Mouse (Mus musculus): Measurements from ENCODE around the gene Faap20. TPM values are rescaled to one million over a fixed set of nuclear protein-coding genes. Genes with fewer than 3 reads are reported as not detected.
A peak's percentile ranks its signal among the peaks of the same experiment; 100 is the strongest.

Gene Faap20
- total RNA-seq (2021): 10 to 100 TPM; 32.1 to 33.0 TPM

DNA sequence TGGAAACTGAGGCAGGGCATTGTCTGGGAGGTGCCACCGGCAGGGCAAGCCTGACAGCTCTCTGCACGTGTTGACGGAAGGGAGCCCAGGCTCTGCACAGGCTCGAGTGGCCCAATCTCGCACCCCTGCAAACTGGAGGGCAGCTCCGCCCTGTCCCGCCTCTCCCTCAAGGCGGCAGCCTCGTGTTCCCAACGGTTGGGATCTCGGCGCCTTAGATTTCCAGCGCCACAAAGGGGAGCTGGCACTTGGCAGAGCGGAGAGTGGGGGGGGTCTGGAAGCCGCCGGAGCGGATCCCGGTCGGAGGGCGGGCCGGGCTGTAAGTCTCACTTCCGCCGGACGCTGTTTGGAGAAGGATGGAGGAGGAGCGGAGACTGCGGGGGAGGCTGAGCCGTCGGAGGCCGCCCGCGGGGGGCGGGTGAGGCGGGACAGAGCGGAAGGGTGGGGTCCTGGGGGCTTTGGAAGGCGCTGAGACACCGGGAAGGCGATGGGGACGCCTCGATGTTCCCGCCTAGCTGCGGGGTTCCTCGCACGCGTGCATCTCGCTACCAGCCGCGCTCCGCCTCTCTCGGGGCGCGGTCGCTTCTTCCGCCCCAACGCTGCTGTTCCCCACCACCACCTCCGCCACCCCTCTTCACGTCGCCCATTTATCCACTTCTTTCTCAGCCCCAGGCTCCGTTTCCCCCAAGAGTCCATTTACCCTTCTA lies at the start of gene Faap20:
Faap20 (plus strand) TSS at position 155 of the 704 bp plus-strand sequence.
- peak; percentile 91 for DNase-seq
- intact Hi-C loops (cut with DNase I): loop anchor here (1.0 to 5.0 kb wide), 2 partner anchors 58 to 154 kb away; no protein-coding TSS in a partner anchor

DNA sequence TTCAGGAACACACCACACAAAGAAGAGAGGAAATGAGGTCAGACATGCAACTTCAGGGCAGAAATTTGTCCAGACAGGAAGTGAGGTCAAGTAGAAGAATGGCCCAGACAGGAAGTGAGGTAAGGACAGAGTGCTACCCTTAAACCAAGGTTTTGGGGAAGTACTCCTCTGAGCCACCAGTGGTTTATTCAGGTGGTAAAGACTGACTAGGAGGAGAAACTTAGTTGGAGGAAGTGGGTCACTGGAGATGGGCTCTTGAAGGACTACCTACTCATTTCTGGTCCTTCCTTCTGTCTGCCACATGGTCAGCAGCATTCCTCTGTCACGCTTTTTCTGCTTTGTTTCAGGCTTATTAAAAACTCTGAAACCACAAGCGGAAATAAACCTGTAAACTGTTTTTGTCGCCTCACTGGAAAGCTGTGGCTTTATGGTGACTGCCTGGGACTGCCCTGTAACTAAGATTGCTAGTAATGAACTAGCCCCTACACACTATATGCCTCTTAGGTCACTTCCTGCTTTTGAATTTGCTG lies 48.7 kb upstream of the Faap20 start:
- intact Hi-C loops (cut with DNase I): no loop called here
- DNase-seq: no peak

DNA sequence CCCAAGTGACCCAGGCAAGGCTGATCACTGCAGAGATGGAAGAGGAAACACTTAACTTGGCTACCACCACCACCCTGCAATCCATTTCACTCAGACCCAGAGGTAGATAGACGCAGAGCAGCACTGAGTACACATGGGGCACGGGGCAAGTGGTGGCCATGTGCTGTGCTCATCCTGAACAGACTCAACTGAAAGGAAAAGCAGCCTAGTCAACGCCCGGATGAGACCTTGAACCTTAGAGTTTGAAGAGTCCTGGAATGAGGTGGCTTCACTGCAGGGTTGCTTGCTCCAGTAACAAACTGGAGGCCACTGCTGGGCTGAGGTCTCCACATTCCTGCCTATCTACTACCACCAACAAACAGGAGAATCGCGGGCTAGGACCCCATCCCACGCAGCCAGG lies 47.8 kb upstream of the Faap20 start:
- intact Hi-C loops (cut with DNase I): no loop called here
- no peak for DNase-seq

DNA sequence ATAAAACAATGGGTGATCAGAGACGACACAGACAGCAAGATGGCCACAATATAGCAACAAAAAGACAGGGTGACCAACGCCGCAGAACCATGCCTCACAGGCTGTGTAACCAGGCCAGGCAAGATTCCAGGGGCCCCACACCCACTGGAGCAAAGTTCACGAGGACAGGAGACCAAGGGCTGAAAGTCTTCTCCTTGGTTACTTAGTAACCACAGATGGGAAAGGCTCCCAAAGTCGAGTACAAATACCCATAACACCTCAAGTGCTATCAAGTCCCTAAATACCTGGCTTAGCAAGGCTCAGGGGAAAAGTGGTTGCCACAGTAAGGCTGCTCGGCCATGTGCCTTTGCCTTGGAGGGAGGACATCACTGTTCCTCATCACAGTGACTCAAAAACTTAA lies 43.7 kb upstream of the Faap20 start:
- DNase-seq: no peak
- intact Hi-C loops (cut with DNase I): no loop called here

DNA sequence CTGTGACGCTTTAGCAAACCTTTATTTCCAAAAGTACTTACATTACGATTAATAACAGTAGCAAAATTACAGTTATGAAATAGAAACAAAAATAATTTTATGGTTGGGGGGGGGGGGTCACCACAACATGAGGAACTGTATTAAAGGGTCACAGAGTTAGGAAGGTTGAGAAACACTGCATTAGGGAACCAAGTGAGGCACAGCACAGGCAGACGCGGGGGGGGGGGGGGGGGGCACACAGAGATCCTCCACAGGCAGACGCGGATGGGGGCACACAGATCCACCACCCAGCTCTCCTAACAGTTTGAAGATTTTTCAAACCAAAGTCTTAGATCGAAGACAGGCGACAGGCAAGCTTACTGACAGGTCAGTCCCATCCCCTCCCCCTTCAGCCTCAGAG lies 43.1 kb upstream of the Faap20 start:
- intact Hi-C loops (cut with DNase I): no loop called here
- no peak for DNase-seq

DNA sequence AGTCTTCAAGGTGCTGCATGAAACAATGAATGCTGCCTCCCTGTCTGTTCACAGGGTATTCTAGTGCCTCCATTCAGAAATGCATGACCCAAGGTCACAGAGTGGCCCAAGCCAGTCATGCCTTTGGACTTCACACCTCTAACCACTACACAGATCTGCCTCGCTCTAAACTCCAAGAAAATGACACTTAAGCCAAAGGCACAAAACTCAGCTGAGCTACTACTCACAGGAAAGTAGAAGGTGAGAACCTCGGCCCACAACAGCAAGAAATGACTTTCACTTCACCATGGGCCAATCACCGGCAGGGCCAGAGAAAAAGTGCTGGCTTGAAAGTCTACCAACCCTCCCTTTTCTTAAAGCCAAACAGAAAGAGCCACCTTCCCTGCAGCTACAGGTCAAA lies 41.8 kb upstream of the Faap20 start:
- DNase-seq: no peak
- intact Hi-C loops (cut with DNase I): no loop called here

DNA sequence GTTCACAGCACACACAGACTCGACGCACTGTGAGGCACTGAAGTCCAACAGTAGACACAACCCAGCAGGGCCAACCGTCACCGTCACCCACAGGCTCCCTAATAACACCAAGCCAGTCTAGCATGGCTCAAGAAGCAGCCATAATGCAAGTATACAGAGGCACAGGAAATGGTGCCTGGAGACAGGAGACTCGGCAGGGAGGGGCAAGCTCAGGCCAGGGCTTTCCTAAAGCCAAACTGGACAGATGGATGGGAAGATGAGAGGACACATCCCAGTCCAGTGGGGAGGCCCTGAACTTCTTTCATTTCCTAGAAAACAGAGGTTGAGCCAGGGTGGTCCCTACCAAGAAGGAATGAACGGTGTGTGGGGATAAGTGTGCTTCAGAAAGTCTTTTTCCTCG lies 41.0 kb upstream of the Faap20 start:
- intact Hi-C loops (cut with DNase I): no loop called here

DNA sequence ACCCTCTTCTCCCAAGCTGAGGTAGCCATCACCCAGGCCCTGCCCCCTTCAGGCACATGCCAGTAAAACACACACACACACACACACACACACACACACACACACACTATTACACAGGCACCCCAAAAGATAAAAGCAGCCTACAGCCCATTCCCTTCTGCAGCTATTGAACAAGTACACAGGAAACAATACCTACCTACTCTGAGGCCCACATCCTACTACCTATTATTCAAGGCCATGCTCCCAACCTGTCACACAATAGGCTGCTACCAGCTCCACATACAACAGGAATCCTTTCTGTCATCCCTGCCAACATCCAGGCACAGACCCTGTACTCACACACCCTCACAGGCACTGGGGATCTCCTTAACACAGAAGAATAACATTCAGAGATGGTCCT lies 40.5 kb upstream of the Faap20 start:
- DNase-seq: no peak
- intact Hi-C loops (cut with DNase I): no loop called here

More for the DNA sequence above, 41.0 kb upstream of the Faap20 start:
- DNase-seq: no peak

DNA sequence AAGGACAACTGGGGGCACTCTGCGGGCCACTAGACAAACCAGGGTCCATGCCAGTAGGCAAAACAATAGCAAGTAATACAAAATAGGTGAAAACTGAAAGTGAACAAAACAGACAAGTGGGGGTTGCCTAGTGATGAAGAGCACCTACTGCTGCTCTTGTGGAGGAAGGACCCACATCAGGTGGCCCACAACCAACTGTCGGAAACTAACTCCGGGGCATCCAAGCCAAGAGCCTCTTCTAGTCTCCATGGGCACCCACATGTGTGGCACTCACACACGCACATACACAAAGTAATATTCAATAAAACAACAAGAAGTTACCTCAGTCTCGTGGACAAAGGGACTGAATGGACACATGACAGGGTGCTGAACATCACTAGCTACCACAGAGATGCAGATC lies 40.1 kb upstream of the Faap20 start:
- intact Hi-C loops (cut with DNase I): no loop called here
- DNase-seq: no peak

DNA sequence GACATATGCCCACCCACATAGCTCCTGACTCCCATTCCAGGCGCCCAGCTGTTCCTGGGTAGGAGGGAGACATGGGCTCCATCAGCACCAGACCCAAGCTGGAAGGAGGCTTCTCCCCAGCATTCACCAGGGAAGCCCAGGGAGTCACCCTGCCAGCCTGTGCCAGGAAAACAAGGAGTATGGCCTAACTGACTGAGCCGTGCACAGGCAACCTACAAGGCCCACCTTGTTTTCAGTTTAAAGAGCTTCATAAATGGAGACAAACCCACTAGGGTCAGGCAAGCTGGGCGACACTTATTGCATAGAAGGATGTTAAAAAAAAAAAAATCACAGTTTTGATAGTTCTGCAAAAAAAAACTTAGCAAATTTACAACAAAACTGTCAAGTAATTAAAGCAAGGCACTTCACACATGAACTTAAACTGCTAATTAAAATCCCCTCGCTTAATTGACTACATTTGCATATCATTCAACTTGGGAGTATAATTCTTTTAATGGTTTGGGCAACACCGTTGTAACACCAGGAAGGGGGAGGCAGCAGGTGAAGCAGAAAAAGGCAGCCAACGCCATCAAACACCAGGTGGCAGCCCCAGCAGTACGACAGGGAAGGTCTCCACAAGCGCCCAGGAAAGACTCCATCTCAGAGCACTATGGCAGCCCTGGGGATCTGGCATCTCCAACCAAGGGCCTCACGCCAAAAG lies 36.4 kb upstream of the Faap20 start:
- DNase-seq: peak; percentile 67
- intact Hi-C loops (cut with DNase I): no loop called here

DNA sequence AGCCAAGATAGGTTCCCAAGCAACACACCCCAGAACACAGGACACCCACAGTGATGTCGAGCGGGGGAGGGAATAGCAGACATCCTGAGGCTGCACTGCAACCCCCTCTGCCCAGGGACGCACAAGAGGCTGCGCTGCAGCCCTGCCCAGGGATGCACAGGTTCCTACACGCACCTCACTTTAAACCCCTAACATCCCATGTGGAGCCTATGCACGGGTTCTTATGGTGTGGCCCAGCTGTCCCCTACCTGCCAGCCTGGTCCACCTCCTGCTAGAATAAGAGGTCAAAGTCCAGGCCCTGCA lies 35.9 kb upstream of the Faap20 start:
- intact Hi-C loops (cut with DNase I): no loop called here
- no peak for DNase-seq

DNA sequence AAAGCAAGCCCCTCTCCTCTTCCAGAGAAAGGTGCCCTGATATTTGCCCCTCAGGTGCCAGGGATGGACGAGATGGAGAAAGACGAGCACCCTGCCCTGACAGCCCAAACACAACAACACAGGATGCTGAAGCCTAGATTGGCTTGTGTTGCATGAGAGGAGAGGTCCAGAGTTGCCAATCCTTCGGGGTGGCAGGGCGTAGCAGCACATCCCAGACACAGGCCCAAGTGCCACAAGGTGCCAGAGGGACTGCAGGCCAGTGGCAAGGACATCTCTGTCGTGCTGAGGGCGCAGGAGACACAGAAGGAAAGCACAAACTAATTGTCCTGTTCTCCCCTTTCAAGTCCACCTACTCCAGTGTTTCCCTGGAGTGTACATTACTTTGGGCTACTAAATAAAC lies 35.4 kb upstream of the Faap20 start:
- intact Hi-C loops (cut with DNase I): no loop called here
- no peak for DNase-seq

DNA sequence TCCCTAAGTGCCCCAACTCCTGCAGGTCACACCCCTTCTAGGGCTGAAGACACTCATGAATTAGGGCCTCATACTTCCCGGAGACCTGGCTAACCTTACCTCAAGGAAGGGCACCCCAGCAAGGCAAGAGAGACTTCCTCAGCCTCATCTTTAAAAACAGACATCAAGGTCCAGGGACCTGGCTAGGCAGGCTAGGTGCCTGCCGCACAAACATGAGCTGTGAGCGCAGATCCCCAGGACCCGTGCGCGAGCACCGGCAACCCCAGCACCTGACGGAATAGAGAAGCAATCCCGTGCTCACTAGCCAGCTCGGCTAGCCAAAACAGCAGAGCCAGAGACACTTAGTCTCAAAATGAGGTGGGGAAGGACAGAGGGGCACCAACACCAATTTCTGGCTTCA lies 34.8 kb upstream of the Faap20 start:
- DNase-seq: no peak
- intact Hi-C loops (cut with DNase I): loop anchor here (5.0 kb wide), 2 partner anchors 42 to 62 kb away; no protein-coding TSS in a partner anchor

DNA sequence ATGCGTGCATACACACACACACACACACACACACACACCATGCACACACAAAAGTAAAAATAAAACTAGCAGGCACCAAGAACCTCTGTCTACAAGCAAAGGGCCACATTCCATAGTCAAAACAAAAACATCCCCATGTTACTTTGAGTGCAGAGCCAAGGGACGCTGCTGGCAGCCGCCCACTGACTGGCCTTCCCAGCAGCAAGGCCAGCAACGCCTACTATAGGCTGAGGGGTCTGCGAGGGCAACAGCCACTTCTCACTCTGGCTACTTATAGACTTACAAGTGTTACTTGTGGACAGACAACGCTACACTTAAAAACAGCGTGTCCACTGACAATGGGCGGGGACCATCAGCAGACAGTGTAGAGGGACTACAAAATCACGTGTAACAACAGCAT lies 34.4 kb upstream of the Faap20 start:
- no peak for DNase-seq
- intact Hi-C loops (cut with DNase I): loop anchor here (5.0 kb wide), 2 partner anchors 43 to 63 kb away; no protein-coding TSS in a partner anchor

DNA sequence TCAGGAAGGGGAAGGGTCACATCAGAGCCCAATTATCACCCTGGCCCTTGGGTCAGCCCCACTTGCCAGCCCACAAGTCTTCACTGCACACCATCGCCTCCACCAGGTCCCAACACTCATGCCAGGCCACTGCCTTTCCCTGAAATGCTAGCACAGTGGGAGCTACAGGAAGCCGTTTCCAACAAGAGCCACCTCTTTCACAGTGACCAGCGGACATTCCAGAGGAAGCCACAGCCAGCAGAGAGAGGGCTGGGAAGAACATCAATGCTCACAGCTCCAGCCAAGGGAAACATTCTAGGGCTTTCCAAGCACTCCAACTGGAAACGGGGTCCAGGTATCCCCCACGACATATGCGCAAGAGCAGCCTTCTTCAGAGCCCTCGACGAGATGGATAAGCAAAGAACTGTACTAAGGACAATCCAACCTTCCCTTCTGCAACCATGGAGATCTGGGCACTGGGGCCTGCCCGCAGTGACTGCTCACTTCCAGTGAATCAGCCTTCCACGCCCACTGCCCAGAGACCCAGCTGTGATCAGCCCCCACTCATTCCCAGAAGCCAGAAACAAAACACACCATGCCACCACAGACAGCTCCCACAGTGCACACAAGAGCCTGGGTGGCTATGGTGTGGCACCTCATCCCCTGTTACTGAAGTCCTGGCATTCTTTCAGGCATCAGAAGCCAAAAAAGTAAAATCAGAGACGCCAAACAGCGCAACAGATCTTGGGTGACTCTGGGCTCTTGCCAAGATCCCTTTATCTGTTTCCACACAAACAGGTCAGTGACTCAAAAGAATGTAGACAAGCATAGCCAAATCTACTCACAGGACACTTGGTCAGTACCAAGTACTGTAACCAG lies 33.6 kb upstream of the Faap20 start:
- intact Hi-C loops (cut with DNase I): loop anchor here (5.0 kb wide), 2 partner anchors 44 to 64 kb away; no protein-coding TSS in a partner anchor
- DNase-seq: no peak

DNA sequence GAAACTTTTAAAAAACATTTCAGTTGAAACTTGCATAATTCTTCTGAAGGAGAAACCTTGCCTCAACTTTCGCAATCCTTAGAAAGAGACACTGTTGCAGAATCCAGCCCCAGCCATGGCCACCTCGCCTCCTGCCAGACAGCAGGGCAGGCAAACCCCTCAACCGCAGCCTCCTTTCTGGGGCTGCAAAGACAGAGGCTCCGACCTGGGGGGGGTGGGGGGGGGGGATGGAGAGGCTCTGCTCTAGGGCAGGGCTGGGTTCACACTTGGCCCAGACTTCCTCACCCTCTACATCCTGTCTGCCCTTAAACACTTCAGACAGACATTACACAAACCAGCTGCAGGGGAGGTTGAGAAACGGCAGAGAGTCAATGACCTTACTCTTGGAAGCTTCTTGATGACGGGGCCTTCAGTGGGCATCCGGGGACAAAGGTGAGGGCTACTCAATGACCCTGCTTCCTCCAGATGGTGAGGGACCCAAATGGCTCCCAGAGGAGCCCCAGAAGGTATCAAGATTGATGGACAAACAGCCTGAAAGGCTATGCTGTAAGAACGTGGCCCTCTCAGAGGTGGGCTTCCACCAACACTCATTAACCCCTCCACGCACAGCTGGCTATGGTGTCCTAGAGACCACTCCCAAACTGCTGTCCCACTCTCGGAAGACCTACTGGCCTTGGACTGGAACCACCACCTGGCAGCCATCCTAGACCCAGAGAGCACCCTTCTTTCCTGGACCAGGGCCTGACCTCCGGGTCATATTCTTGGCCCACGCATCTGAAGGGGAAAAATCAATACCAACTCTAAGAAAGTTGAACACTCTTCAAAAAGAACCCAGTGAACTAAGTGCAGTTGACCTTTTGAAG lies 32.1 kb upstream of the Faap20 start:
- intact Hi-C loops (cut with DNase I): loop anchor here (5.0 kb wide), 2 partner anchors 45 to 65 kb away; no protein-coding TSS in a partner anchor
- DNase-seq: no peak

DNA sequence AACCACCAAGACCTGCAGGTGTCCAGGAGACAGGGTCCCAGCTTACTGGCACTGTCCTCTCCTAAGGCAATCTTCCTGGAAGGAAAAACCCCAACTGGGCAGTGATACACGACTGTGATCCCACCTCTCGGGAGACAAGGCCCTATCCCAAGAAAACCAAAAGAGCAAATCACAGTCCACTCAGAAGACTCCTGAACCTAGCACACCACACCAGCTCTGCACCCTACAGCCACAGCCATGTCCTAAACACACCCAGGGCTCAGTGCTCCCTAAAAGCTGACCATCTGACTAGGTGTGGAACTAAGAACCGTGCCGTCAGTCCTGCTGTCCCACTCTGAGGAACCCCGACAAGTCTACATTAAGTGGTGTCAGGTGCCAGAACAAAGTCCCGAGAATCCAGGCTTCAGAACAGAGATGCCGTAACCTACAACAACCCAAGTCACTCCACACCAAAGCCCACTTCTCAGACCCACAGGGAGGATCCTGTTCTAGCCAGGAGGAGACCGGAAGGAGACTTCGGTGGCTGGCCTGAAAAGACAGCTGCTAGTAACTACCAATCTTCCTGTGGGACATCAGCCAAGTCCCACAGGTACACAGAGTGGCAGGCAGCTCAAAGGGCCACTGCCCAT lies 31.4 kb upstream of the Faap20 start:
- intact Hi-C loops (cut with DNase I): loop anchor here (5.0 kb wide), 2 partner anchors 46 to 66 kb away; no protein-coding TSS in a partner anchor
- no peak for DNase-seq

DNA sequence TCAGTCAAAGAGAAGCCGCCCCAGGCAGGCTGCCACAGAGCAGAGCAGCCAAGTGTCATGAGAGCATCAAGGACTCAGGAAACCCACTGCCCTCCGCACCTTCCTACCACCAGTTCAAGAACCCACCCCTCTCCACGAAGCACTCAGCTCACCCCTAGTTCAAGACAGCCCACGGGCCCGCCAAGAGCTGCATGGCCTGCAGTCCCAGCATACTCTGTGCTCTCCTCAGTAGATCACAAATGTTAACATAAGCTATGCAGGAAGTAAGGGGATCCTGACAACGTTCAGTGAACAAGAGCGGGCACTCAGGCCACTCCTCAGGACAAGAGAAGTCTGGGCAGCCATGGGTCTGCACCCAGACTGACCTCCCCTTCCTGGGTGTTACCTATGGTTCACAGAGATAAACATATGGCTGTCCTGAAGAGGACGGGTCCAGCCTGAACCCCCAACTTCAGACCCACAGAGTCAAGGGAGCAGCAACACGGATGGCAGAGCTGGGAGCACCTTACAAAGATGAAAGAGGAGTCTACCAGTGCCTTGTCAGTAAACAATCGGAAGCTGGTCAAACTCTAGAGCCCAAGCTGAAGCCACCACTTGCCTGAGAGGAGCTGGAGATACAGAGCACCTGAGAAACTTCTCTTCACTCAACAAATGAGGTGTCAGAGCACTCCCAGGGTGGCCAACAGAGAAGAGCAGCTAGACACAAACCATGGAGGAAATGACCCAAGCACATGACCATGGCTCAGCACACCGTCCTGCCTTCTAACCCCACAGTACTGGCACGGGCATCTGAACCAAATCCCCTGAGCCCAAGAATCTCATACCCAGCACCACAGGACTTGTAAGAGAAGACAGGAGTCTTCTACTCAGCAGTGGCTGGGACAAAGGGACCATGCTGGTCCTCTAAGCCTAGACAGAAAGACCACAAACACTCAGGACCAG lies 30.1 kb upstream of the Faap20 start:
- no peak for DNase-seq
- intact Hi-C loops (cut with DNase I): loop anchor here (5.0 kb wide), 2 partner anchors 47 to 67 kb away; no protein-coding TSS in a partner anchor
